In genomic region chr14:62034664-62035063, GRCm38 (mm10) we compare ENCODE assay signal across 11 mouse cellular contexts.
A peak's percentile ranks its signal among the peaks of the same experiment; 100 is the strongest.
DNase-seq lines count a peak whose midpoint lies in the region; ATAC-seq and TF ChIP-seq lines count a peak whose summit lies in the region.
"Had no signal": no experiment of that assay in that cellular context is flagged by ENCODE, and none has a peak within 500 bp of the region (broad histone marks: within the 10 kb centered on the region; RNA-seq: fewer than 3 reads in every experiment).

No protein-coding gene starts in this region.

- peak; percentile 68 for ATAC-seq in embryonic facial prominence, embryonic 14.5 days (ENCODE audit: low read depth)
- peak; percentile 50; the same call in 1 of the 2 replicates for ATAC-seq in neural tube, embryonic 13.5 days (ENCODE audit: low read depth)
- no peak for ATAC-seq in megakaryocyte-erythroid progenitor cell, adult 5-6 weeks (replicated peaks; ENCODE audit: low FRiP score, low TSS enrichment, poor library complexity, severe bottlenecking)

- WGBS in embryonic facial prominence, embryonic 14.5 days, result 19% methylated on average over 4 of the region's 4 CpGs
- 68% methylated on average over 4 of the region's 4 CpGs for WGBS in limb, embryonic 10.5 days
- 12% methylated on average over 4 of the region's 4 CpGs for WGBS in neural tube, embryonic 13.5 days

- no peak for TF ChIP-seq CTCF in gastrocnemius, adult 2 months (IDR thresholded peaks at IDR 0.05)

- peaks cover 15% of the 10 kb centered on the region; the same call in 1 of the 2 replicates for H3K4me1 ChIP-seq in embryonic facial prominence, embryonic 14.5 days (ENCODE audit: control insufficient read depth, insufficient read depth, low read length)
- peaks cover 7% of the 10 kb centered on the region; the same call in 1 of the 2 replicates for H3K4me1 ChIP-seq in limb, embryonic 10.5 days
- H3K4me1 ChIP-seq in neural tube, embryonic 13.5 days (replicated peaks), result peaks cover 6% of the 10 kb centered on the region
- H3K4me1 ChIP-seq: liver, embryonic 13.5 days had no signal

- no peaks in the 10 kb centered on the region for H3K9me3 ChIP-seq in embryonic facial prominence, embryonic 14.5 days (ENCODE audit: control insufficient read depth, low read length)
- H3K9me3 ChIP-seq in limb, embryonic 10.5 days (replicated peaks), result no peaks in the 10 kb centered on the region
- H3K9me3 ChIP-seq in neural tube, embryonic 13.5 days, result no peaks in the 10 kb centered on the region
- H3K9me3 ChIP-seq: liver, embryonic 13.5 days had no signal

- no peak overlapping the region for H3K4me2 ChIP-seq in embryonic facial prominence, embryonic 14.5 days (ENCODE audit: low read depth, low read length)
- H3K4me2 ChIP-seq in neural tube, embryonic 13.5 days, result no peak overlapping the region
- H3K4me2 ChIP-seq: liver, embryonic 13.5 days had no signal

- intact Hi-C loops in gastrocnemius, adult 2 months (cut with DNase I), result no loop called here

- DNase-seq in layer of hippocampus, postnatal 10 days (ENCODE audit: low spot score in 2 of 2), result peak; percentile 16 to 44
- no peak for DNase-seq in layer of hippocampus, adult 9-10 months (ENCODE audit: low spot score)
- peak; percentile 65 for DNase-seq in embryonic facial prominence, embryonic 14.5 days (ENCODE audit: low spot score)
- no peak for DNase-seq in limb, embryonic 10.5 days (ENCODE audit: low spot score)
- no peak for DNase-seq in gastrocnemius, adult 2 months
- DNase-seq in T-cell, adult 2 months (ENCODE audit: low spot score), result no peak
- DNase-seq: cerebellum, adult 8-10 months; liver, embryonic 13.5 days; thymus, adult 18-20 months had no signal

- no peak overlapping the region for H3K9ac ChIP-seq in embryonic facial prominence, embryonic 14.5 days (ENCODE audit: low read depth, low read length)
- H3K9ac ChIP-seq in neural tube, embryonic 13.5 days, result no peak overlapping the region
- H3K9ac ChIP-seq: liver, embryonic 13.5 days had no signal

- H3K27me3 ChIP-seq in embryonic facial prominence, embryonic 14.5 days (replicated peaks; ENCODE audit: control insufficient read depth, insufficient read depth, low read length), result no peaks in the 10 kb centered on the region
- no peaks in the 10 kb centered on the region for H3K27me3 ChIP-seq in limb, embryonic 10.5 days (ENCODE audit: low read depth, poor library complexity, severe bottlenecking)
- H3K27me3 ChIP-seq in neural tube, embryonic 13.5 days, result no peaks in the 10 kb centered on the region
- H3K27me3 ChIP-seq: liver, embryonic 13.5 days had no signal

- no peaks in the 10 kb centered on the region for H3K36me3 ChIP-seq in embryonic facial prominence, embryonic 14.5 days (ENCODE audit: control insufficient read depth, insufficient read depth, low read length)
- no peaks in the 10 kb centered on the region for H3K36me3 ChIP-seq in limb, embryonic 10.5 days
- no peaks in the 10 kb centered on the region for H3K36me3 ChIP-seq in neural tube, embryonic 13.5 days
- H3K36me3 ChIP-seq: liver, embryonic 13.5 days had no signal

- peak overlapping the region; percentile 25; the same call in 1 of the 2 replicates for H3K27ac ChIP-seq in embryonic facial prominence, embryonic 14.5 days (replicated peaks; ENCODE audit: low read depth, low read length)
- H3K27ac ChIP-seq in limb, embryonic 10.5 days, result peak overlapping the region; percentile 23; the same call in 1 of the 2 replicates
- no peak overlapping the region for H3K27ac ChIP-seq in neural tube, embryonic 13.5 days (replicated peaks)
- no peak overlapping the region for H3K27ac ChIP-seq in gastrocnemius, adult 2 months
- H3K27ac ChIP-seq: liver, embryonic 13.5 days had no signal

- H3K4me3 ChIP-seq in embryonic facial prominence, embryonic 14.5 days (ENCODE audit: low read depth, low read length), result no peak overlapping the region
- H3K4me3 ChIP-seq in limb, embryonic 10.5 days, result no peak overlapping the region
- no peak overlapping the region for H3K4me3 ChIP-seq in neural tube, embryonic 13.5 days
- no peak overlapping the region for H3K4me3 ChIP-seq in gastrocnemius, adult 2 months
- H3K4me3 ChIP-seq: liver, embryonic 13.5 days had no signal

Comparison
In these comparisons a context has a peak if more than half of its experiments do, and no peak if none do; other contexts are left out.
1. DNase-seq: peak in layer of hippocampus, postnatal 10 days (2 of 2) and embryonic facial prominence, embryonic 14.5 days (single experiment); none in layer of hippocampus, adult 9-10 months (single experiment), limb, embryonic 10.5 days (single experiment), gastrocnemius, adult 2 months (single experiment) and T-cell, adult 2 months (single experiment).
2. H3K27ac ChIP-seq: peak in embryonic facial prominence, embryonic 14.5 days (single experiment) and limb, embryonic 10.5 days (single experiment); none in neural tube, embryonic 13.5 days (single experiment) and gastrocnemius, adult 2 months (single experiment).